Mouse (Mus musculus) right cerebral cortex, postnatal 25 days (tissue): Measurements from ENCODE around the gene Grin2d.
A peak's percentile ranks its signal among the peaks of the same experiment; 100 is the strongest.
"Not testable (repeated sequence)": the region's sequence is repeated elsewhere in the genome, so short reads cannot be mapped to it uniquely, and the experiment has no call there.

ENCODE experiments used
- DNase-seq: peaks from one replicate; pipeline ENCODE4 v3.0.0; 2022

Gene Grin2d

GRCm38 (mm10) chr7:45878278-45878677, at the start of gene Grin2d:
Gene Grin2d (minus strand): TSS chr7:45878378.
- DNase-seq, result not testable (repeated sequence)

DNA sequence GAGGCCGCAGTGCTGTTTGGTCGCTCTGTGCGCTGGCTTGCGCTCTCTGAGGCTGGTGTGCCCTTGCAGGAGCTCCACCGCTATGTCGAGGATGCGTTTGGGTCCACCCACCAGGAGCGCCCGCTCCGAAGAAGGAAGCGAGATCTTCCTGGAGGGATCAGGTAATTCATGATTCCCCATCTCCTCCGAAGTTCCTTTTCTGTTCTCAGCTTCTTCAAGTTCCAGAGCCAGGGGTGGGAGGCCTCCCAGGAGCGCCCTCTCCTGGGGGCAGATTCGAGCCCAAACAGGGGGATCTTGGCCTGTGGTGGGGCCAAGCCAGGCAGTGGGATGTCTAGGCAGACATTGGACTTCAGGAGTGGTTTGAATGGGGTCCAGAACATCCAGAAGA, 46.2 kb upstream of the Grin2d start:
- no peak for DNase-seq

DNA sequence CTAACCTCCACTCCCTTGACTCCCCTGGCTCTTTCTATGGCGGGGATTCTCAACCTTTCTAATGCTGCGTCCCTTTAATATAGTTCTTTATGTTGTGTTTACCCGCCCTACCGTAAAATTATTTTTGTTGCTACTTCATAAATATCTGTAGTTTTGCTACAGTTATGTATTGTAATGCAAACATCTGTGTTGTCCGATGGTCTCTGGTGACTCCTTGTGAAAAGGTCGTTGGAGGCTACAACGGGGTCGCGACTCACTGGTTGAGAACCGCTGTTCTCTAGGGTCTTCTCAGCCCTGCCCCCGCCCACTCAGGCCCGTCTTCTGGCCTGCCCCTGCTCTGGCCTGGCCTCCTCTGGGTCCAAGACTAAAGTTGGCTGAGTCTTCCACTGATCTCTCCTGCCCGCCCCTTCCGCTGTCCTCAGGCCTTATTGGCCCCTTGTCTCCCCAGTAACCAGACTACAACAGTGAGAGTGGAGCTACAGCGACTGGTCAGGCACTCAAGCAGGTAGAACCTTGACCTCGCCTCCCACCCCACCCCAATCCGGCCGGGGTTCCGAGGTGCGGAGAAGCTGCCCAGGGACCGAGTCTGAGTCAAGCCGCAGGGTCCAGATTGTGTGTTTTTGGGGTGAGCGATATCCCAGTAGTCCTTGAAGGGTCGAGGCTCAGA, 45.7 kb upstream of the Grin2d start, which contains the start of gene Ccdc114:
TSS of gene Ccdc114 (plus strand) at position 311 of the 667 bp plus-strand sequence.
- no peak for DNase-seq

DNA sequence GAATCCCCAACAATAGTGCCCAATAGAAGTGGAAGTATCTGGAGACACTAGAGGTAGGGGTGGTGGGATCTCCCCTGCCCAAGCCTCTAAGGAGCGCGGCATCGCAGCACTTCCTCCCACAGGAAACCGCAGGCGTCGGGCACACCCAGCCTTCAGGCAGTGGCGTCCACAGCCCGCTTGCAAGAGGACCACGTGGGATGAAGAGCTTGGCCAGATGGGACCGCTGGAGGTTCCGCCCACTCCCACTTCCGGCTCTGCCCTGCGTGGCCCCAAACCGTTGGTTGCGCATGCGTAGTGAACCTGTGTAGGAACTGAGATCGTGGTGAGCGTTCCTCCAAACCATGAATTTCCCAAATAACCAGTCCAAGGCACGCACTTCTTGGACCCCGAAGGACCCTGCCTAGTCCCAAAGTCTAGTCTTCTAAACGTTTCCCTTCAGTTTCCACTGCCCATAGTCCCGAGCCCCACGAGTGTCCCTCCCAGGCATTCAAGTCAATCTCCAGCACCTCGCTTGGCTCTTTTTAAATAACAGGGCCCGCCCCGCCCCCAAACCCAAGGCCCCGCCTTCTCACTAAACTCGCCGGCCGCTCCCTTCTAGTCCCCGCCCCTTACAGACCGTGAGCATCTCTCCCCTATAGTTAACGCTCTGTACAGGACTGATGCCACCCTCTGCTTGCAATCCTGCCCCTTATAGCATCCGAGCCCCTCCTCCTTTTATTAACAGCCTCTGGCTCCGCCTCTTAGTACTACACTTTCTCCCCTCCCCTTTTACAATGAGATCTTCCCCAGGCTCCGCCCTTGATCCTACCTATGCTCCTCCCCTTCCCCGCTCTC, 45.0 kb upstream of the Grin2d start:
- peak; percentile 90 for DNase-seq

DNA sequence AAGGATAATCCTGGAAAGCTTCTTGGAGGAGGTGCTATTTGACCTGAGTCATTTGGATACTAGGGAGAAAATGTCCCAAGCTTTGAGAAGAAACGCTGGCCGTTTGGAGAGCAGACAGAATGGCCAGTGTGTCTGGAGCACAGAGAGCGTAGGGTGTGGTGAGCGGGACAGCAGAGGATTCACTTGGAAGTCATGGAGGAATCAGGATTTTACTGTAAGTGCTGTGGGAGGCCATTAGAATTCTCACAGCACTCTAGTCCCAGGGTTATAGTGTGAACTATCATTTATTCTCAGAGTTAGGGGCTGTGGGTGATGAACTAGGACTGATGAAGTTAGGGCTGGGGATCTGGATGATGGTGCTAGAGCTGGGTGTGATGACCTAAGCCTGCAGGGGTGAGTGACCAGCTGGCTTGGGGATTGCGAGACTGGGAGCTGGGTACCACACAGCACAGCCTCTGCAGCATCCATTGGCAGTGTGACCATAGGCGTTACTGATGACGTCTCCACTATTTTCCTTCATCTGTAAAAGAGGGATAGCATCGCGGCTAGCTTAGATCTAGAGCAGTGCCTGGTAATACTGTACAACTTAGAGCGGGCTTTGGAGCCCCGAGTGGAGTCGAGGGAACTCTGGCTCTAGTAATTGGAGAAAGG, 43.9 kb upstream of the Grin2d start:
- no peak for DNase-seq

DNA sequence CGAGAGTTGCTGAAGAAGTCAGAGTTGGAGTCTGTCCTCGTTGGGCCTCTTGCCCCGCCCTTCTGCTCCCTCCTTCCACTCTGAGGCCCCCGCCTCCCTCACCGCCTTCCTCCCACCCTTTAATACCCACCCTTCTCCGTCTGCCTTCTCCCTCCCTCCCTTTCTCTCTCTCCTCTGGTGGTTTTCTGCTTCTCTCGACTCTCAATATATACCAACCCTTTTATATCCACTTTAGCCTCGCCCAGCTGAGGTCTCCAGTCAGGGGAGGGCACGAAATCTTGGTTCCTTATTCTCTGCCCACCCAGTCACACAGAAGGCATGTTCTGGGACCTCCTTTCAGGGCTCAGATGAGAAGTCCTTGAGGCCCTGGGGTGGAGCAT, 43.1 kb upstream of the Grin2d start, which contains the start of gene Emp3:
TSS of gene Emp3 (minus strand) at position 163 of the 380 bp plus-strand sequence.
- DNase-seq, result no peak

DNA sequence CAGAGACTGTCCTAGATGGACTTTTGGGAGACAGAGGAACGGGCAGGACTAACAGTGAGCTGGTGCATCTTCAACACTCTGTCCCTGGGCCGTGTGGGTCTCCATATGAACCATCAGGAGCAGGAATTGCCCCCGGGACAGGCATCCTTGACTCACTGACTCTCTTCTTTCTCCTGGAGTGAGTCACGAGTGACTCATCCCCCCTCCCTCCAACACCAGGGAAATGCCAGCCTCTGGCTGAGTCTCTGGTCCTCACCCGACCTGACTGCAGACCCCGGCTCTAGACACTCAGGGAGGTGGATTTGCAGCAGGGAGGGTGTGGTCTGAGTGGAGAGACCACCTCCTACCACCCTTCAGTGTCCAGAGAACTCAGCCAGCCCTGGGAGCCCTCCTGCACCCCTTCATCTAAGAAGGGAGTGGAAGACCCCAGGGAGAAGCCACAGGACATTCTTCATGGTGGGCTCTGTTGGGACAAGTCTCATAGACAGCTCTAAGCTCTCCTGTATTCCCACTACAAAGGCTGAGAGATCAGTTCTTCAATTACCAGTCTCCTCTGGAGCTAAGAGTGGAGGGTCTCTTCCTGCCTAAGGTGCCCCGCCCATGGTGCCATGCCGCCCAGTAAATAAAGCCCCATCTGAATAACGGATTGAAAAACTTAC, 42.5 kb upstream of the Grin2d start:
- no peak for DNase-seq

- DNase-seq, result no peak
Observed at GRCm38 (mm10) chr7:45919761-45920160, 41.6 kb upstream of the Grin2d start.

- DNase-seq, result no peak
Observed at GRCm38 (mm10) chr7:45919083-45919671, 41.0 kb upstream of the Grin2d start.

DNA sequence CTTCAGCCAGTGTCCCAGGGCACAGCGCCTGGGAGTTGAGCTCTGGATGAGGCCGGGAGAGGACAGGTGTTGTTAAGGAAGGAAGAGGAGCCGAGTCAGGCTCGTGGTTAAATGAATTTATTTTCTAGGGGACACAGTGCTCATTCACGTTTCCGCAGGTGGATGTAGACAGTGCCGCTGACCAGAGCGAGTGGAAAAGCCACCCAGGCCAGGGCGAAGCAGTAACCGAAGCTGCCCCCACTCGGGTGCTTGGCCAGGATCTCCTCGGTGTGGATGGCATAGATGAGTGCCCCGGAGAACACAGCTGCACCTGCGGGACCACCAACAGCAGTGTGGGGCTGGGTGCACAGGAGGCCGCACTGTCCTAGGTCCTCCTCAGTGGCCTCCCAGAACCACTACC, 39.7 kb upstream of the Grin2d start:
- no peak for DNase-seq

- no peak for DNase-seq
Observed at GRCm38 (mm10) chr7:45917004-45917704, 39.0 kb upstream of the Grin2d start.

GRCm38 (mm10) chr7:45916056-45917003, 38.2 kb upstream of the Grin2d start:
- peak; percentile 64 for DNase-seq

DNA sequence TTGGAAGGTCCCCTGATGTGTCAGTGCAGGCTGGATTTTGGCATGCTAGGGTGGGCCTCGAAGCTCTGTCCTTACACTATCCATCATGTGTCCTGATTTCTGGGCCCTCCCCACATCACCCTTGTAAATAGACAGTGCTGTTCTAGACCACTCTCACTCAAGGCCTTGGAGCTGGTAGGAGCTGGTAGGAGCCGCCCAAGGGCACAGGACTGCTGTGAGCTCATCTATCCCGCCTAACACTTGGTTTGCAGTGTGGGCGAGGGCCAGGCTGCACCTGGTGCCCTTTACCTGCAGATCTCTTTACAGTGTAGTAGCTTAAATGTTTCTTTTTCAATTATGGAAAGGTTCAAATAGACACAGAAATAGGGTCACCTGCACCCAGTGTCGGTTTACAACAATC, 36.8 kb upstream of the Grin2d start:
- no peak for DNase-seq

DNA sequence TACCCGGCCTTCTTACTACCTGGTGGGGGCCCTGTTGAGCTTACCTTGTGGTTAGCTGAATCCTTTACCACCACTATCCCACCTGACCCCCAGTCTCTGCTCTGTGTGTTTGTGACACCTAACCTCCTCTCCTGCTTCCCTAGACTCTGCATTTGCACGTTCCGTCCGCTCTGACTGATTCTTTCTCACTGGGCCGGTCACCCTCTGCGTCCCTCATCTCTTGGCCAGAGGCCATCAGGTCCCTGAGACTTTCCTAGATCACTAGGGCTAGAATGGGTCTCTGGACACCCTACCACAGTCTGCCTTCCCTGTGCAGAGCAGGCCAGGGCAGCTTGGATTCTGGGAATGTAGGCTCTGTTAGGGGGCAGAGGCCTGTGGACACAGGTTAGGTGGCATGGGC, 35.9 kb upstream of the Grin2d start:
- no peak for DNase-seq

DNA sequence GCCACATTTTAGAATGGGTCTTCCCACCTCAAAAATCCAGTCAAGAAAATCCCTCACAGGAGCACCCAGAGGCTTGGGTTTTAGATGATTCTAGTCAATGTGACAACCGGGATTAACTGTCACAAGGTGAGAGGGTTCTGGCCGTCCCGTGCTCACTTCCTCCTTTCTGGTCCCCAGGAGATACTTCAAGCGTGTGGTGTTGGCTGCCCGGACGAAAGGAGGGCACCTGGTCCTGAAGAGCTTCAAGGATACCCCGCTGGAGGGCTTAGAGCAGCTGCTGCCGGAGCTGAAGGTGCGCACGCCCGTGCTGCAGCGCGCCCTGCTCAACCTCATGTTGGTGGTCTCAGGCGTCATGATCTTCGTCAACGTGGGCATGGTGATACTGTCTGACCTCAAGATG, 31.0 kb upstream of the Grin2d start:
- DNase-seq, result no peak

- DNase-seq, result no peak
Observed at GRCm38 (mm10) chr7:45908384-45908783, 30.2 kb upstream of the Grin2d start.

GRCm38 (mm10) chr7:45906622-45907021, 28.4 kb upstream of the Grin2d start:
- DNase-seq, result no peak

GRCm38 (mm10) chr7:45902481-45903002, 24.4 kb upstream of the Grin2d start:
- no peak for DNase-seq

DNA sequence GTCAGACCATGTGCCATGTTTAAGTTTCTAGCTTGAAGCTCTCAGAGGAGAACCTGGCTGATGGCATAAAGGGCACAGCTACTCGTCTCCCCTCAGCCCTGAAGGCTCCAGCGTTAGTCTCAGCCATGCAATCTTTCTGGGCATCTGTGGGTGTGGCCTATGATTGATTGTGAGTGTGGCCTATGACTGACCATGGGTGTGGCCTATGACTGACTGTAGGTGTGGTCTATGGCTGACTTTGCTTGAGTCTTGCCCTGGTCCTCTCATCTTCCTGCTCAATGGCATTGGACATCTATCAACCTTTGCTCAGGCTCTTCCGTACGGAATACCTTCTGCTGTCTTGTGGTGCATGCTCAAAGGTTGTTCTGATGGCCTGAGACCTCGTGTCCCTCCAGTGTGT, 23.4 kb upstream of the Grin2d start:
- no peak for DNase-seq

DNA sequence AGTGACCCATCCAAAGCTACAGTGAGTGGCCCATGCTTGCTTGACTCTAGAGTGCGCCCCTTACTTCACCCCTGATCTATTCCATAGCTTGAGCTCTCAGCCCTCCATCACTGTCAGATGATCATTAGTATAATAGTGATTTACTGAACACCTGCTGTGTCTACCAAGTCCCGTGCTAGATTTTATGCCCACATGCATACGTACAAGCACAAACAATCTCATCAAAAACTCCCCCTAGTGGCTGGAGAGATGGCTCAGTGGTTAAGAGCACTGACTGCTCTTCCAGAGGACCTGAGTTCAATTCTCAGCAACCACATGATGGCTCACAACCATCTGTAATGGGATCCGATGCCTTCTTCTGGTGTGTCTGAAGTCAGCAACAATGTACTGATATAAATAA, 19.9 kb upstream of the Grin2d start:
- DNase-seq, result not testable (repeated sequence)
